Mouse (Mus musculus): ENCODE measurements around the gene Kif27. TPM values are rescaled to one million over a fixed set of nuclear protein-coding genes. Genes with fewer than 3 reads are reported as not detected.

The Kif27 gene
- polyA plus RNA-seq, 1 experiment from 2014 or later, result 1.3 TPM

DNA sequence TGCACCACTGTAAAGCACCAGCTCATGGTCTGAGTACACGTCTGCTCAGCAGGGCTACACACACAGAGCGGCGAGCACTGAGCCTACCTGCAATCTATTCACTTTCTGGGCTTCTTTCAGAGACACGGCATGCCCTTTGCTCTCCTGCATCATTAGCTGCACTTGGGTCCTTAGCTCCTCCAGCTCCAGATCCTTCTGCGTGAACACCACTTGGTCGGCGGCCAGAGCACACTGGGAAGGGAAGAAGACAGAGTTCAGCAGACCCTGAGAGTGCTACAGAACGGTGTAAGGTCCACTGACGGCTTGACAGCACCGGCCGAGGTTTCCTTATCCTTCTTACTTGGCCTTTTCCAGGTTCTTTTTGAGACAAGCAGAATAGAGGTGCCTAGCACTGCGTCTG lies 21.5 kb downstream of the Kif27 start:
- Histone ChIP-seq H3K27ac (ENCODE audit: low read depth, low read length) (no peak overlapping the region), H3K4me1 (replicated peaks; ENCODE audit: control insufficient read depth, insufficient read depth, low read length) (no peaks in the 10 kb centered on the region), H3K9ac (ENCODE audit: low read length) (no peak overlapping the region), H3K4me3 (ENCODE audit: low read depth, low read length) (no peak overlapping the region), H3K9me3 (ENCODE audit: control insufficient read depth, low read length) (no peaks in the 10 kb centered on the region), H3K36me3 (ENCODE audit: control insufficient read depth, insufficient read depth, low read length) (no peaks in the 10 kb centered on the region), H3K4me2 (ENCODE audit: low read depth, low read length, severe bottlenecking) (no peak overlapping the region), H3K27me3 (ENCODE audit: control insufficient read depth, insufficient read depth, low read length) (no peaks in the 10 kb centered on the region)
- 83% methylated on average over 12 of the region's 12 CpGs for WGBS
- no peak for DNase-seq (ENCODE audit: low spot score)
- ATAC-seq (replicated peaks; ENCODE audit: low FRiP score), result no peak

DNA sequence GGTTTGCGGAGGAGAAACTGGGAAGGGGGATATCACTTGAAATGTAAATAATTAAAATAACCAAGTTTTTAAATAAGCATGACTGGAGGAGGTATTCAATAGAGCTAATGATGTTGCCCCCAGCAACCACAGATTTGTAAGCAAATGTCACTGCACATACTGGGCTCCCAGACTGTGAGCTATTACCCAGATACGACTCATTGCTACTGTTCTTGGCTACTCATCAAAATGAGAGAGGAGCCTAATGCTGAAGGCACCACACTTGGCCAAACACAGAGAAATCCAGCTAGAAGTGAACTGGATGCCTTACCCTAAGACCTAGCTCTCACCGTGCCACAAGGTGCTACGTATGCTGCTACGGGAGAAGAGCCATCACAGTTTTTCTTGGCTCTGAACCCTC lies 24.8 kb downstream of the Kif27 start:
- no peak for ATAC-seq (replicated peaks; ENCODE audit: low FRiP score)
- WGBS, result 93% methylated on average over 5 of the region's 5 CpGs
- DNase-seq (ENCODE audit: low spot score), result no peak
- H3K9me3 ChIP-seq (ENCODE audit: control insufficient read depth, low read length), result no peaks in the 10 kb centered on the region
- no peaks in the 10 kb centered on the region for H3K27me3 ChIP-seq (ENCODE audit: control insufficient read depth, insufficient read depth, low read length)
- no peak overlapping the region for H3K27ac ChIP-seq (ENCODE audit: low read depth, low read length)
- H3K36me3 ChIP-seq (ENCODE audit: control insufficient read depth, insufficient read depth, low read length), result no peaks in the 10 kb centered on the region
- no peak overlapping the region for H3K9ac ChIP-seq (ENCODE audit: low read length)
- H3K4me1 ChIP-seq (replicated peaks; ENCODE audit: control insufficient read depth, insufficient read depth, low read length), result no peaks in the 10 kb centered on the region
- H3K4me2 ChIP-seq (ENCODE audit: low read depth, low read length, severe bottlenecking), result no peak overlapping the region
- no peak overlapping the region for H3K4me3 ChIP-seq (ENCODE audit: low read depth, low read length)

DNA sequence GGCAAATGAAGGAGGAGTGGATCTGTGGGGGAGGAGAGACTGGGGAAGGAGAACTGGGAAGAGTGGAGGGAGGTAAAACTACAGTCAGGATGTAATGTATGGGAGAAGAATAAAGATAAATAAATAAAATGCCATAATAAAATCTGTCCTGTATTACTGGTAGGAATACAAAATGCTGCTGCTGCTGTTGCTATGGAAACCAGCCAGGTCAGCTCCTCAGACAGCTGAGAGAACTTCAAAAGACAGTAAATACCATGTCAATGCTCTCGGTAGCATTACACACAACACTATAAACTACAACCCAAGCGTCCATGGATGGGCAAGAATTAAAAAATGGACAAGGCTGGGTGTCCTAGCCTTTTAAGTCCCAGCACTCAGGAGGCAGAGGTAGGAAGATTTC lies 41.2 kb downstream of the Kif27 start:
- no peak overlapping the region for H3K4me3 ChIP-seq (ENCODE audit: low read depth, low read length)
- H3K27ac ChIP-seq (ENCODE audit: low read depth, low read length), result no peak overlapping the region
- no peak overlapping the region for H3K4me2 ChIP-seq (ENCODE audit: low read depth, low read length, severe bottlenecking)
- no peaks in the 10 kb centered on the region for H3K4me1 ChIP-seq (replicated peaks; ENCODE audit: control insufficient read depth, insufficient read depth, low read length)
- no peaks in the 10 kb centered on the region for H3K9me3 ChIP-seq (ENCODE audit: control insufficient read depth, low read length)
- DNase-seq (ENCODE audit: low spot score) (no peak), ATAC-seq (replicated peaks; ENCODE audit: low FRiP score) (no peak)
- no peak overlapping the region for H3K9ac ChIP-seq (ENCODE audit: low read length)
- WGBS, result 82% methylated on average over 2 of the region's 2 CpGs
- H3K27me3 ChIP-seq (ENCODE audit: control insufficient read depth, insufficient read depth, low read length), result no peaks in the 10 kb centered on the region
- no peaks in the 10 kb centered on the region for H3K36me3 ChIP-seq (ENCODE audit: control insufficient read depth, insufficient read depth, low read length)

DNA sequence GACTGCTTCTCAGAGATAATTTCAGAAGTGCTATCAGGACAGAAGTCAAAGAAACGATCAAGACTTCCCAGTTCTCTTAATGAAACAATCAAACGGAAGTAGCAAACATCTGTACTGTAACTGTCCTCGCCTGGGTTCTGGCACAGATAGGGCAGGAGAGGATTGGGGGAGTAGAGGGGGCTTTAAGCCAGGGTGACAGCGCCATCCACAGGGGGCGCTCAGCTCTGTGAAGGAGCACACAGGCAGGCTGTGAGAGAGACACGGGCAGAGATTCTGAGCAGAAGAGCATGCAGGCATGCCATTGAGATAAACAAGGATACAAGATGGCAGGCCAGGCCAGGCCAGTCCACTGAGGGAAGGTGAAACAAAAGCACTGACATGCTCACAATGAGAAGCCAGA lies 43.9 kb downstream of the Kif27 start:
- H3K4me1 ChIP-seq (replicated peaks; ENCODE audit: control insufficient read depth, insufficient read depth, low read length), result no peaks in the 10 kb centered on the region
- H3K4me3 ChIP-seq (ENCODE audit: low read depth, low read length), result no peak overlapping the region
- H3K36me3 ChIP-seq (ENCODE audit: control insufficient read depth, insufficient read depth, low read length), result no peaks in the 10 kb centered on the region
- no peak overlapping the region for H3K27ac ChIP-seq (ENCODE audit: low read depth, low read length)
- H3K9ac ChIP-seq (ENCODE audit: low read length), result no peak overlapping the region
- no peaks in the 10 kb centered on the region for H3K9me3 ChIP-seq (ENCODE audit: control insufficient read depth, low read length)
- ATAC-seq (replicated peaks; ENCODE audit: low FRiP score) (no peak), DNase-seq (ENCODE audit: low spot score) (no peak)
- 58% methylated on average over 6 of the region's 6 CpGs for WGBS
- no peak overlapping the region for H3K4me2 ChIP-seq (ENCODE audit: low read depth, low read length, severe bottlenecking)
- H3K27me3 ChIP-seq (ENCODE audit: control insufficient read depth, insufficient read depth, low read length), result no peaks in the 10 kb centered on the region

DNA sequence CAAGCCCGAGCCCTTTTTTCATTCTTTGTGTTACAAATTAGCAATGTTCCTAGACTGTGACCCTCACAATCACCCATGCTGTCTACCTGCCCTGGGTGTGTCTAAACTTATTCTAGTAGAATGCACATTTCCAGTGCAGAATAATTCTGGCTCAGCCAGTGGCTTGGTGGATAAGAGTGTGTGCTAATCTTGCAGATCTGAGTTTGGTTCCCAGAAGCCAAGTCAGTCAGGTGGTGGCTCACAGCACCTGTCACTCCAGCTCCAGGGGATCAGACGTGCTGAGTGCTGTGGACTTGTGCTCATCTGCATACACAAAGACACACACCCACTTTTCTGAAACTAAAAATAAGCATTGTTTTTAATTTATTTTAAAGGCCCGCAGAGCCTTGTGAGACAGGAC lies 45.2 kb downstream of the Kif27 start:
- Histone ChIP-seq H3K27me3 (ENCODE audit: control insufficient read depth, insufficient read depth, low read length) (no peaks in the 10 kb centered on the region), H3K9ac (ENCODE audit: low read length) (no peak overlapping the region), H3K4me1 (replicated peaks; ENCODE audit: control insufficient read depth, insufficient read depth, low read length) (no peaks in the 10 kb centered on the region), H3K9me3 (ENCODE audit: control insufficient read depth, low read length) (no peaks in the 10 kb centered on the region), H3K27ac (ENCODE audit: low read depth, low read length) (no peak overlapping the region), H3K36me3 (ENCODE audit: control insufficient read depth, insufficient read depth, low read length) (no peaks in the 10 kb centered on the region), H3K4me2 (ENCODE audit: low read depth, low read length, severe bottlenecking) (no peak overlapping the region), H3K4me3 (ENCODE audit: low read depth, low read length) (no peak overlapping the region)
- 72% methylated on average over 3 of the region's 3 CpGs for WGBS
- no peak for ATAC-seq (replicated peaks; ENCODE audit: low FRiP score)
- DNase-seq (ENCODE audit: low spot score), result no peak

DNA sequence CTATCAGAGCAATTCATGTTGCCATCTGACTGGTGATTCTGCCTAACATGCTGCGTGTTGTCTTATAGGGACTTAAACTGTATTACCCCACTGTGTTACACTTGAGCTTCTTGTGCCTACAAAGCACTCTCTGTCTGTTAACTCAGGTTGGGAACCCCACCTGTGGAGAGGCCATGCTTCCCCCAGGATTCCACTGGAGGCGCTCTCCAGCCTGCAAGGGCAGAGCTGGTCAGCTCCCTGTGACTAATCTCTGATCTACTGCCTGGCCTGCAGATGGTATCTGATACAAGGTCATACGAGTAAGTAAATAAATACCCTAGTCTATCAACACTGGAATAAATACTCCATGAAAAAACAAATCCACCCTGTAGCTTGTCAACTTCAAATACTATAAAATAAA lies 47.6 kb downstream of the Kif27 start:
- DNase-seq (ENCODE audit: low spot score), result no peak
- 57% methylated on average over 3 of the region's 3 CpGs for WGBS
- ATAC-seq (replicated peaks; ENCODE audit: low FRiP score), result no peak
- H3K9me3 ChIP-seq (ENCODE audit: control insufficient read depth, low read length), result no peaks in the 10 kb centered on the region
- no peak overlapping the region for H3K9ac ChIP-seq (ENCODE audit: low read length)
- H3K36me3 ChIP-seq (ENCODE audit: control insufficient read depth, insufficient read depth, low read length), result no peaks in the 10 kb centered on the region
- no peaks in the 10 kb centered on the region for H3K27me3 ChIP-seq (ENCODE audit: control insufficient read depth, insufficient read depth, low read length)
- H3K4me2 ChIP-seq (ENCODE audit: low read depth, low read length, severe bottlenecking), result no peak overlapping the region
- no peak overlapping the region for H3K4me3 ChIP-seq (ENCODE audit: low read depth, low read length)
- no peaks in the 10 kb centered on the region for H3K4me1 ChIP-seq (replicated peaks; ENCODE audit: control insufficient read depth, insufficient read depth, low read length)
- no peak overlapping the region for H3K27ac ChIP-seq (ENCODE audit: low read depth, low read length)

DNA sequence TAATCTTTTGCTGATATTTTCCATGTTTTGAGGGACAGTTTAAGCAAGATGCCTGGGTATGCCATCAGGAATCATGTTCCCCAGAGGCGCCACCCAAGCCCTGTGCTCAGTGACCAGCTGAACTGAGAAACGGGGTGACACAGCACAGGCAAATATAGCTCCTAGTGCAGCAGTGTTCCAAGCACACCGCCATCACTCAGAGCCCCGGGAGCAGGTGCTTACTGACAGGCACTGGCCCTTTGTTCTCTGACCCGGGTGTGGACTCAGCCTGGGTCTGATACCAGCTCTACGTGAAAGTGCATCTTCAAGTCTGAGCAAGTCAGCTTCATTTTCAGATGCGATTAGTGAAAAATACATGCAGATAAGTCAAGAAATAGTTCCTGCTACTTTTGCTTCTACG lies 49.4 kb downstream of the Kif27 start:
- no peak for ATAC-seq (replicated peaks; ENCODE audit: low FRiP score)
- Histone ChIP-seq H3K9ac (ENCODE audit: low read length) (no peak overlapping the region), H3K27ac (ENCODE audit: low read depth, low read length) (no peak overlapping the region), H3K36me3 (ENCODE audit: control insufficient read depth, insufficient read depth, low read length) (no peaks in the 10 kb centered on the region), H3K9me3 (ENCODE audit: control insufficient read depth, low read length) (no peaks in the 10 kb centered on the region), H3K4me3 (ENCODE audit: low read depth, low read length) (no peak overlapping the region), H3K4me2 (ENCODE audit: low read depth, low read length, severe bottlenecking) (no peak overlapping the region), H3K27me3 (ENCODE audit: control insufficient read depth, insufficient read depth, low read length) (no peaks in the 10 kb centered on the region), H3K4me1 (replicated peaks; ENCODE audit: control insufficient read depth, insufficient read depth, low read length) (no peaks in the 10 kb centered on the region)
- no peak for DNase-seq (ENCODE audit: low spot score)
- WGBS, result 76% methylated on average over 8 of the region's 8 CpGs

DNA sequence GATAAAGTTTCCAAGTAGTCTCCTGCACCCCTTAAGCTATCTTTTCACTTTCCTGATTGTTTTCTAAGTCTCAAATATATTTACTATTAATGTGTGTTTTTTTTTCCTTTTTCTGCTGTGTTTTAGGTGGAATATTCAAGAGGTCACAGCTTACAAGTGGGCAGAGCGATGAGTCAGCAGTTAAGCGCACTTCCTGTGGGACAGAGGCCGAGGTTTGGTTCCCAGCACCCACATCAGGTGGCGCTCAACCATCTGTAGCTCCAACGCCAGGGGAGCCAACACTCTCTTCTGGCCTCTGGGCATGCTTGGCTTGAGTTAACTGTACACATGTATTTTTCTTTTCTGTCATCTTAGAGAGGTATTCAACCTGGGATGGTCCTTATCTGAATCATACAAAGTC lies 51.5 kb downstream of the Kif27 start:
- no peaks in the 10 kb centered on the region for H3K27me3 ChIP-seq (ENCODE audit: control insufficient read depth, insufficient read depth, low read length)
- H3K27ac ChIP-seq (ENCODE audit: low read depth, low read length), result no peak overlapping the region
- no peak overlapping the region for H3K4me3 ChIP-seq (ENCODE audit: low read depth, low read length)
- ATAC-seq (replicated peaks; ENCODE audit: low FRiP score), result no peak
- no peak for DNase-seq (ENCODE audit: low spot score)
- no peak overlapping the region for H3K9ac ChIP-seq (ENCODE audit: low read length)
- no peaks in the 10 kb centered on the region for H3K36me3 ChIP-seq (ENCODE audit: control insufficient read depth, insufficient read depth, low read length)
- 94% methylated on average over 5 of the region's 5 CpGs for WGBS
- H3K4me1 ChIP-seq (replicated peaks; ENCODE audit: control insufficient read depth, insufficient read depth, low read length), result no peaks in the 10 kb centered on the region
- H3K9me3 ChIP-seq (ENCODE audit: control insufficient read depth, low read length), result no peaks in the 10 kb centered on the region
- H3K4me2 ChIP-seq (ENCODE audit: low read depth, low read length, severe bottlenecking), result no peak overlapping the region

DNA sequence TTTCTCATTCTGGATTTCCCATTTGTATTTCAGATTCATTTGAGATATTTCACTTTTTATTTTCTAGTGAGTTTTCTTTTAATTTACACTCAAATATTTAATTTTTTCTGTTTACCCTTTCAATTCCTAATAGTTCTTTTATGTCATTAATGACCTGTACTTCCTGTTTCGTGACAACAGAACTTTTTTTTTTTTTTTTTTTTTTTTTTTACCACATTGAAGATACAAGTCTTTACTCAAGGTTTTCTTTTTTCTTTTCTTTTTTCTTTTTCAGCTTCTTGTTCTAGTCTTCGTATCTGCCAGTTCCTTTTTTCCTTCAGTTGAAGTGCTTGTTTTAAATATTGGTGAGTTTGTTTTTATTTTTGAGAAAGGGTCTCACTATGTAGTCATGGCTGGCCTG lies 53.7 kb downstream of the Kif27 start:
- no peak overlapping the region for H3K4me3 ChIP-seq (ENCODE audit: low read depth, low read length)
- WGBS, result 92% methylated on average over 2 of the region's 2 CpGs
- DNase-seq (ENCODE audit: low spot score) (no peak), ATAC-seq (replicated peaks; ENCODE audit: low FRiP score) (no peak)
- no peak overlapping the region for H3K27ac ChIP-seq (ENCODE audit: low read depth, low read length)
- no peaks in the 10 kb centered on the region for H3K36me3 ChIP-seq (ENCODE audit: control insufficient read depth, insufficient read depth, low read length)
- no peak overlapping the region for H3K9ac ChIP-seq (ENCODE audit: low read length)
- no peaks in the 10 kb centered on the region for H3K27me3 ChIP-seq (ENCODE audit: control insufficient read depth, insufficient read depth, low read length)
- H3K9me3 ChIP-seq (ENCODE audit: control insufficient read depth, low read length), result no peaks in the 10 kb centered on the region
- H3K4me2 ChIP-seq (ENCODE audit: low read depth, low read length, severe bottlenecking), result no peak overlapping the region
- no peaks in the 10 kb centered on the region for H3K4me1 ChIP-seq (replicated peaks; ENCODE audit: control insufficient read depth, insufficient read depth, low read length)

Data from forebrain, embryonic 11.5 days (tissue).